Mouse (Mus musculus) CD4-positive naive resting alpha-beta T cell, adult 57 days (primary cell): ENCODE results near the gene Vmn1r82. TPM values are rescaled to one million over a fixed set of nuclear protein-coding genes. Genes with fewer than 3 reads are reported as not detected.

Experiments used
- total RNA-seq: library from RNA; stranded (reverse); gene quantifications from one replicate; pipeline ENCODE4 v1.2.4, GENCODE M21; 2023

Vmn1r82 gene
- not detected for total RNA-seq

DNA sequence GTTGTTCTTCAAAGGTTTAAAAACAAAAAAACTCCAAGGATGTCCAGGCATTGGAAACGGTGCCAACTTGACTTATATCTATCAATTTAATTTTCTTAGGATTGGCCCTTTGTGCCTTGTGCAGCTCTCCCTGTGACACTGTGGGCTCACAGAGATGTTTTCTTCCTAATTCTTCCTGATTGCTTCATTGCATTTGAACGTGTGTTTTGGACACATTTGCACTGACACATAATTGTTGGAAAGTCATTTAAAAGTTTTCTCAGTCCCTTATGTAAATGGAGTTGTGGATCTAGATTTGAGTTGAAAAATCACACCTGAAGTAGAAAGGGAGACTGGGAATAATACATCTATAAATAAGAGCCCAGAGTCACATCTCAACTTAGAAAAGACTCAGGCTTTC is at the start of gene Vmn1r82:
Gene Vmn1r82, plus strand, starts transcription at position 301 of the 400 bp plus-strand sequence.

DNA sequence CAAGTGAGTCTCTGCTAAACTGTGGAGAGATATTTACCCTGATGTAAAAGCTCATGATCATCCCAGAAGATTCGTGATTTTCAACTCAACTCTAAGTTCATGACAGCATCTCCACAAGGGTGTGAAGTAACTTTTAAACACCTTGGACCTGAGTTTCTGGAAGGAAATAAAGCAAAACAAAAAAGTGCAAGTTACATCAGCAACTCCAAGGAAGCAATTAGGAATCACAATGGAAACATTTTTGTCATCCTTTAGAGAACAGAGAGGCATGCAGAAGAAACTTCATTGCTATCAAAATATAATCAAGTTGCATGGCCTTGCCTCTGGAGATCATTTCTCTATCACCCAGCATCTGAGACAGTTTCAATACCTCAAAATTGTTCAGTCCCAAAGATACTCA is 32.1 kb upstream of the Vmn1r82 start, which contains the start of gene Vmn1r81:
Gene Vmn1r81, minus strand, starts transcription at position 101 of the 400 bp plus-strand sequence.

DNA sequence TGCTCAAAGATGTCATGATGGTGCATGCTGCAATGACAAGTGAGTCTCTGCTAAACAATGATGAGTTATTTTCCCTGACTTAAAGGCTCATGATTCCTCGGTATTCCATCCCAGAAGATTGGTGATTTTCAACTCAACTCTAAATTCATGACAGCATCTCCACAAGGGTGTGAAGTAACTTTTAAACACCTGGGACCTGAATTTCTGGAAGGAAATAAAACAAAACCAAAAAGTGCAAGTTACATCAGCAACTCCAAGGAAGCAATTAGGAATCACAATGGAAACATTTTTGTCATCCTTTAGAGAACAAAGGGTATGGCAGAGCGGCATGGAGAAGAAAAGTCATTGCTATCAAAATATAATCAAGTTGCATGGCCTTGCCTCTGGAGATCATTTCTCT is 29.2 kb downstream of the Vmn1r82 start, which contains the start of gene Vmn1r83:
Gene Vmn1r83, minus strand, starts transcription at position 101 of the 400 bp plus-strand sequence.

Other genes starting within 250 kb of the Vmn1r82 start
- not detected for gene Vmn1r78, start 150.2 kb upstream of the Vmn1r82 start, total RNA-seq
- not detected for gene Vmn1r79, start 129.2 kb upstream of the Vmn1r82 start, total RNA-seq
- gene Vmn1r80, start 111.1 kb upstream of the Vmn1r82 start, total RNA-seq = not detected
- gene Vmn1r81, start 32.2 kb upstream of the Vmn1r82 start, total RNA-seq = 0.15 TPM
- not detected for gene Vmn1r83, start 29.1 kb downstream of the Vmn1r82 start, total RNA-seq
- not detected for gene Vmn1r84, start 68.8 kb downstream of the Vmn1r82 start, total RNA-seq
- gene Zfp551, start 122.3 kb downstream of the Vmn1r82 start, total RNA-seq = 4.0 TPM
- gene Zfp606, start 177.9 kb downstream of the Vmn1r82 start, total RNA-seq = 6.8 TPM
- not detected for gene 2900092C05Rik, start 212.1 kb downstream of the Vmn1r82 start, total RNA-seq